Mouse (Mus musculus) olfactory bulb, adult 2 months (tissue): ENCODE data around the gene Wnt4. TPM values are rescaled to one million over a fixed set of nuclear protein-coding genes. Genes with fewer than 3 reads are reported as not detected.

Source experiments
- H3K27ac ChIP-seq: fragments of 200-500 bp; 2 replicates; pipeline ENCODE4 v1.5.1; 2012; ENCODE audit warnings: low read depth, low read length; ENCODE audit not compliant: insufficient read depth
- H3K4me1 ChIP-seq: fragments of 200-500 bp; 2 replicates; pipeline ENCODE4 v1.6.1; 2012; ENCODE audit warnings: low read length; ENCODE audit not compliant: control insufficient read depth, insufficient read depth
- H3K4me3 ChIP-seq: fragments of 200-500 bp; 2 replicates; pipeline ENCODE4 v1.5.1; 2012; ENCODE audit warnings: mild to moderate bottlenecking, low read depth, low read length, moderate library complexity; ENCODE audit not compliant: insufficient read depth
- CTCF ChIP-seq: fragments of 200-500 bp; IDR thresholded peaks from 2 replicates; pipeline ENCODE4 v1.5.1; 2012; ENCODE audit warnings: low read depth, mild to moderate bottlenecking, low read length, moderate library complexity; ENCODE audit not compliant: insufficient read depth
- POLR2A ChIP-seq: fragments of 200-500 bp; IDR thresholded peaks from 2 replicates; pipeline ENCODE4 v1.6.1; 2012; ENCODE audit warnings: mild to moderate bottlenecking, low read depth, low read length, moderate library complexity; ENCODE audit not compliant: insufficient read depth
- WGBS: fragments of 180-500 bp; shearing (Covaris S2); methylation state at CpG from one replicate; pipeline ENCODE4 v1.1.7; 2018; 5-methylcytosine and 5-hydroxymethylcytosine counted together
- polyA plus RNA-seq: library from polyadenylated mRNA; stranded (reverse); fragments of >200 nt; gene quantifications from 2 replicates; pipeline ENCODE4 v1.2.4, GENCODE M21; 2012; ENCODE audit warnings: low replicate concordance; ENCODE audit not compliant: missing spikeins, insufficient read depth, insufficient read length

The Wnt4 gene
- polyA plus RNA-seq, 1 experiment: not detected

DNA sequence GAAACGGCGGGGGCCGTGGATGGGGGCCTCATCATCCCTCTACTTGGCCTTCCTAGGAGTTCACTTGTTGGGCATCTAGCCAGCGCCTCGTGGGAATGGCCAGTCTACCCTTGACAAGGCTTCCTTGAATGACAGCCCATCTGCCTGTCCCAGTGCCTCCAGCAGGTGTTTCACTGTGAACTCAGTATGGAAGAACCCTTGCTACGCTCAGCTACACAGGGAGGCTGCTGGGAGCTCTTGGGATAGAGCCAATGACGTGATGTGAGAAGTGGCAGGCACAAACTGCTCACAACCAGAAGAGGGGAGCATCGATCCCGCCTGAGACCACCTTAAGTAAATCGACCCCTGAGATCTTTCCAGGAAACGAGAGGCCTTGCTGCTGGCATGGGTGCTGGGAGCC, 23.7 kb upstream of the Wnt4 start:
- Histone ChIP-seq H3K4me3 (no peak overlapping the region), H3K4me1 (peaks cover 6% of the 10 kb centered on the region; the same call in 1 of the 2 replicates), H3K27ac (no peak overlapping the region)
- WGBS: 80% methylated on average over 11 of the region's 11 CpGs
- TF ChIP-seq CTCF (no peak), POLR2A (no peak)

GRCm38 (mm10) chr4:137254206-137254976, 22.9 kb upstream of the Wnt4 start:
- peaks cover 6% of the 10 kb centered on the region; the same call in 1 of the 2 replicates for H3K4me1 ChIP-seq
- no peak for TF ChIP-seq POLR2A
- no peak for TF ChIP-seq CTCF
- H3K4me3 ChIP-seq: no peak overlapping the region
- H3K27ac ChIP-seq: no peak overlapping the region
- WGBS: 82% methylated on average over 17 of the region's 17 CpGs

DNA sequence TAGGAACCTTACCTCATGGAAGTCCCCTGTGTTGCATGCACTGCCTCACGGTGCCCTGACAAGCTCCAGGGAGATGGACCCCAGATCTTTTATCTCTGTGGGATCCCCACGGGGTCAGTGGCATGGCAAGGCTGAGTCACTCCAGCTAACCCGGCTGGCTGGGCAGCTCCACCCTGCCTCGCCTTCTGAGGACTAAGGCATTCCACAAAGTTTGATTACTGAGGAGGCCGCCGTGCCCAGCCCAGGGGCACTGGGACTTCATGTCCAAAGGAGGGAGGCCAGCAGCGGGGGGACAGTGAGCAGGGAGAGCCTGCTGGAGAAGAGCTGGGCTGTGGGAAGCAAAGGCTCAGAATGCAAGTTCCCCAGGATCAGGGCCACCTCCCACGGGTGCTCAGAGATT, 21.7 kb upstream of the Wnt4 start:
- Histone ChIP-seq H3K4me3 (no peak overlapping the region), H3K4me1 (peaks cover 5% of the 10 kb centered on the region; the same call in 1 of the 2 replicates), H3K27ac (no peak overlapping the region)
- no peak for TF ChIP-seq POLR2A
- TF ChIP-seq CTCF: no peak
- WGBS: 77% methylated on average over 8 of the region's 8 CpGs

- WGBS: 94% methylated on average over 6 of the region's 6 CpGs
- H3K27ac ChIP-seq: no peak overlapping the region
- TF ChIP-seq CTCF (no peak), POLR2A (no peak)
- H3K4me3 ChIP-seq: no peak overlapping the region
- peaks cover 7% of the 10 kb centered on the region; the same call in 1 of the 2 replicates for H3K4me1 ChIP-seq
Measured at GRCm38 (mm10) chr4:137261826-137262225, 15.5 kb upstream of the Wnt4 start.

- Histone ChIP-seq H3K4me3 (no peak overlapping the region), H3K27ac (no peak overlapping the region), H3K4me1 (peaks cover 7% of the 10 kb centered on the region; the same call in 1 of the 2 replicates)
- WGBS: 90% methylated on average over 13 of the region's 13 CpGs
- TF ChIP-seq CTCF: no peak
- TF ChIP-seq POLR2A: no peak
Measured at GRCm38 (mm10) chr4:137264066-137264465, 13.2 kb upstream of the Wnt4 start.

- WGBS: 95% methylated on average over 5 of the region's 5 CpGs
- no peak for TF ChIP-seq POLR2A
- Histone ChIP-seq H3K4me3 (no peak overlapping the region), H3K4me1 (peaks cover 7% of the 10 kb centered on the region; the same call in 1 of the 2 replicates), H3K27ac (no peak overlapping the region)
Measured at GRCm38 (mm10) chr4:137265116-137265515, 12.2 kb upstream of the Wnt4 start.

GRCm38 (mm10) chr4:137268541-137268940, 8.7 kb upstream of the Wnt4 start:
- no peak overlapping the region for H3K4me3 ChIP-seq
- H3K27ac ChIP-seq: no peak overlapping the region
- no peak for TF ChIP-seq CTCF
- TF ChIP-seq POLR2A: no peak
- WGBS: 88% methylated on average over 8 of the region's 8 CpGs
- peaks cover 7% of the 10 kb centered on the region; the same call in 1 of the 2 replicates for H3K4me1 ChIP-seq

GRCm38 (mm10) chr4:137271856-137272255, 5.4 kb upstream of the Wnt4 start:
- no peak overlapping the region for H3K4me3 ChIP-seq
- no peak for TF ChIP-seq POLR2A
- TF ChIP-seq CTCF: no peak
- no peak overlapping the region for H3K27ac ChIP-seq
- H3K4me1 ChIP-seq: peaks cover 4% of the 10 kb centered on the region; the same call in 1 of the 2 replicates
- WGBS: 82% methylated on average over 8 of the region's 8 CpGs

DNA sequence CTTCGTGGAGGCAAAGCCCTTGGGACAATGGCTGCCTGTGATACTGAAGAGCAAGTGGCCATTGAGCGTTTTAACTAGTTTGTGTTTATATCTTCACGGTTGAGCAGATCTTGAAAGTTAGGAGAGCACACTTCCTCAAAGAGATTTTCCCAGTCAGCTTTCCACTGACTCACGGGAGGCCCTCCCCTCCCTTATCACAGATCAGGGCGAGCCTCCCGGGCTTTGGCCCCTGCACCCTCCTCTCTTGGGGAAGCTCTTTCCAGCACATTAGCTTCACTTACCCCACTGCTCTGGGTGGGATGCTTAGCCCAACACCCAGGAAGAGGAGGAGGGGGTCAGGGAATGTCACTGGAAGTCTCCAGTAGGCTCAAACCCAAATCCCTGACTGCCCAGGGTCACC, 3.0 kb upstream of the Wnt4 start:
- H3K27ac ChIP-seq: no peak overlapping the region
- 58% methylated on average over 6 of the region's 6 CpGs for WGBS
- H3K4me1 ChIP-seq: peaks cover 14% of the 10 kb centered on the region
- no peak overlapping the region for H3K4me3 ChIP-seq
- TF ChIP-seq CTCF (no peak), POLR2A (no peak)
